32 mouse cellular contexts compared by ENCODE assay signal in genomic region chr9:28420808-28421207, GRCm38 (mm10).
"Had no signal": no experiment of that assay in that cellular context is flagged by ENCODE, and none has a peak within 500 bp of the region (broad histone marks: within the 10 kb centered on the region; RNA-seq: fewer than 3 reads in every experiment).

No protein-coding gene starts in this region.

- H3K36me3 ChIP-seq: limb, embryonic 10.5 days; limb, embryonic 12.5 days; limb, embryonic 13.5 days; limb, embryonic 15.5 days; liver, embryonic 12.5 days; liver, embryonic 13.5 days; liver, embryonic 15.5 days; lung, embryonic 15.5 days; midbrain, embryonic 10.5 days; midbrain, embryonic 12.5 days; midbrain, embryonic 13.5 days; midbrain, embryonic 15.5 days; neural tube, embryonic 12.5 days had no signal

- DNase-seq: left cerebral cortex, postnatal 4 days; liver; liver, embryonic 13.5 days; liver, postnatal 0 days; lung, adult 18-20 months; lung, adult 2 months; lung, embryonic 14.5 days; lung, postnatal 10 days; lung, postnatal 14 days; lung, postnatal 36 days; lung, postnatal 4 days; midbrain, embryonic 14.5 days had no signal

- H3K9me3 ChIP-seq: limb, embryonic 10.5 days; limb, embryonic 12.5 days; limb, embryonic 13.5 days; limb, embryonic 15.5 days; liver, embryonic 12.5 days; liver, embryonic 13.5 days; liver, embryonic 15.5 days; lung, embryonic 15.5 days; megakaryocyte, embryonic 14.5 days; midbrain, embryonic 10.5 days; midbrain, embryonic 12.5 days; midbrain, embryonic 13.5 days; midbrain, embryonic 15.5 days; neural tube, embryonic 12.5 days had no signal

- H3K9ac ChIP-seq: limb, embryonic 12.5 days; limb, embryonic 13.5 days; limb, embryonic 15.5 days; liver, embryonic 12.5 days; liver, embryonic 13.5 days; liver, embryonic 14.5 days; liver, embryonic 15.5 days; liver, postnatal 0 days; lung, embryonic 14.5 days; lung, embryonic 15.5 days; midbrain, embryonic 12.5 days; midbrain, embryonic 13.5 days; midbrain, embryonic 15.5 days; neural tube, embryonic 12.5 days had no signal

- H3K27ac ChIP-seq: limb, embryonic 10.5 days; limb, embryonic 12.5 days; limb, embryonic 13.5 days; limb, embryonic 15.5 days; liver, embryonic 12.5 days; liver, embryonic 13.5 days; liver, embryonic 14.5 days; liver, embryonic 15.5 days; lung, embryonic 15.5 days; macrophage; midbrain, embryonic 10.5 days; midbrain, embryonic 12.5 days; midbrain, embryonic 13.5 days; midbrain, embryonic 15.5 days; neural tube, embryonic 12.5 days had no signal

- H3K4me3 ChIP-seq: limb, embryonic 10.5 days; limb, embryonic 12.5 days; limb, embryonic 13.5 days; limb, embryonic 15.5 days; liver, embryonic 12.5 days; liver, embryonic 13.5 days; liver, embryonic 15.5 days; lung, embryonic 15.5 days; megakaryocyte, embryonic 14.5 days; midbrain, embryonic 10.5 days; midbrain, embryonic 12.5 days; midbrain, embryonic 13.5 days; midbrain, embryonic 15.5 days; myocyte; neural tube, embryonic 12.5 days had no signal

- ATAC-seq: liver, embryonic 12.5 days; liver, postnatal 0 days; lung, postnatal 0 days; midbrain, embryonic 13.5 days; midbrain, embryonic 15.5 days; midbrain, embryonic 16.5 days had no signal

- H3K27me3 ChIP-seq: limb, embryonic 12.5 days; limb, embryonic 13.5 days; limb, embryonic 15.5 days; liver, embryonic 12.5 days; liver, embryonic 13.5 days; liver, embryonic 15.5 days; lung, embryonic 15.5 days; megakaryocyte, embryonic 14.5 days; midbrain, embryonic 12.5 days; midbrain, embryonic 13.5 days; midbrain, embryonic 15.5 days; neural tube, embryonic 12.5 days had no signal

- H3K4me2 ChIP-seq: limb, embryonic 12.5 days; limb, embryonic 13.5 days; limb, embryonic 15.5 days; liver, embryonic 11.5 days; liver, embryonic 12.5 days; liver, embryonic 13.5 days; liver, embryonic 15.5 days; lung, embryonic 14.5 days; lung, embryonic 15.5 days; midbrain, embryonic 11.5 days; midbrain, embryonic 12.5 days; midbrain, embryonic 13.5 days; midbrain, embryonic 15.5 days; neural tube, embryonic 12.5 days had no signal

- H3K4me1 ChIP-seq: limb, embryonic 10.5 days; limb, embryonic 12.5 days; limb, embryonic 13.5 days; limb, embryonic 15.5 days; liver, embryonic 12.5 days; liver, embryonic 13.5 days; liver, embryonic 15.5 days; lung, embryonic 15.5 days; megakaryocyte, embryonic 14.5 days; midbrain, embryonic 10.5 days; midbrain, embryonic 12.5 days; midbrain, embryonic 13.5 days; midbrain, embryonic 15.5 days; neural tube, embryonic 12.5 days had no signal
